Mouse (Mus musculus) forebrain, embryonic 13.5 days (tissue): Measurements from ENCODE around the gene Kdm2a. TPM values are rescaled to one million over a fixed set of nuclear protein-coding genes. Genes with fewer than 3 reads are reported as not detected.

Experiments used
- ATAC-seq: fragments of 200-750 bp; cut with Nextera tagmentation; 2 replicates; pipeline ENCODE4 v1.8.0; 2017
- H3K27ac ChIP-seq: fragments of 300-500 bp; sonication (generic); 2 replicates; pipeline ENCODE4 v1.5.1; 2015; ENCODE audit warnings: inconsistent platforms, mild to moderate bottlenecking, moderate library complexity
- H3K27me3 ChIP-seq: fragments of 300-500 bp; sonication (generic); 2 replicates; pipeline ENCODE4 v1.6.1; 2015; ENCODE audit warnings: mild to moderate bottlenecking, inconsistent platforms
- H3K36me3 ChIP-seq: fragments of 300-500 bp; sonication (generic); 2 replicates; pipeline ENCODE4 v1.6.1; 2015; ENCODE audit warnings: mild to moderate bottlenecking, inconsistent platforms; ENCODE audit not compliant: poor library complexity, severe bottlenecking
- H3K4me1 ChIP-seq: fragments of 300-500 bp; sonication (generic); 2 replicates; pipeline ENCODE4 v1.6.1; 2015; ENCODE audit warnings: inconsistent platforms
- H3K4me2 ChIP-seq: fragments of 300-500 bp; sonication (generic); 2 replicates; pipeline ENCODE4 v1.6.1; 2015; ENCODE audit warnings: inconsistent platforms, mild to moderate bottlenecking, moderate library complexity
- H3K4me3 ChIP-seq: fragments of 300-500 bp; sonication (generic); 2 replicates; pipeline ENCODE4 v1.5.1; 2015; ENCODE audit warnings: mild to moderate bottlenecking, inconsistent platforms
- H3K9ac ChIP-seq: fragments of 300-500 bp; sonication (generic); 2 replicates; pipeline ENCODE4 v1.6.1; 2015; ENCODE audit warnings: mild to moderate bottlenecking, inconsistent platforms
- H3K9me3 ChIP-seq: fragments of 300-500 bp; sonication (generic); replicated peaks from 2 replicates; pipeline ENCODE4 v1.6.1; 2016; ENCODE audit warnings: inconsistent platforms
- WGBS: fragments of 180-500 bp; shearing (Covaris S2); methylation state at CpG from one replicate; pipeline ENCODE4 v1.1.7; 2015; 5-methylcytosine and 5-hydroxymethylcytosine counted together
- polyA plus RNA-seq: library from polyadenylated mRNA; unstranded; fragments of >200 nt; fragmentation: Nextera tagmentation; extraction: Ambion mirVana; gene quantifications from 2 replicates; pipeline ENCODE4 v1.2.1, GENCODE M21; 2015

The Kdm2a gene
- polyA plus RNA-seq, 1 experiment from 2014 or later: 38.8 TPM

DNA sequence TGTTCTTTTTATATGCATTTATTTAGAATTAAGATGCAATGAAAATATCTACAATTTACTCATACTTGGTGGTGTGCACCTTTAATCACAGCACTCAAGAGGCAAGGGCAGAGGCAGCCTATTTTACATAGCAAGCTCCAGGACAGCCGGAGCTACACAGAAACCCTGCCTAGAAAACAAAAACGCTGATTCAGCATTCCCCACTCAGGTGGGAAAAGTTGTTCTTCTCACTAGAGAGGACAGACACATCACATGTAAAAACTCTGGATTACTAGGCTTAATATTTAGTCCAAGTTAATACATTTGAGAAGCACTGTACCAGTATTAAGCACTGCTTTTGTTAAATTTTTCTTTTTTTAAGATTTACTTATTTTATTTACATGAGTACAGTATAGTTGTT, 48.6 kb downstream of the Kdm2a start:
- H3K4me3 ChIP-seq: no peak overlapping the region
- H3K4me2 ChIP-seq: no peak overlapping the region
- no peak for ATAC-seq
- no peaks in the 10 kb centered on the region for H3K27me3 ChIP-seq
- H3K9ac ChIP-seq: no peak overlapping the region
- no peaks in the 10 kb centered on the region for H3K9me3 ChIP-seq
- no peaks in the 10 kb centered on the region for H3K4me1 ChIP-seq
- H3K36me3 ChIP-seq: peaks cover 58% of the 10 kb centered on the region
- 88% methylated on average over 2 of the region's 2 CpGs for WGBS
- no peak overlapping the region for H3K27ac ChIP-seq

DNA sequence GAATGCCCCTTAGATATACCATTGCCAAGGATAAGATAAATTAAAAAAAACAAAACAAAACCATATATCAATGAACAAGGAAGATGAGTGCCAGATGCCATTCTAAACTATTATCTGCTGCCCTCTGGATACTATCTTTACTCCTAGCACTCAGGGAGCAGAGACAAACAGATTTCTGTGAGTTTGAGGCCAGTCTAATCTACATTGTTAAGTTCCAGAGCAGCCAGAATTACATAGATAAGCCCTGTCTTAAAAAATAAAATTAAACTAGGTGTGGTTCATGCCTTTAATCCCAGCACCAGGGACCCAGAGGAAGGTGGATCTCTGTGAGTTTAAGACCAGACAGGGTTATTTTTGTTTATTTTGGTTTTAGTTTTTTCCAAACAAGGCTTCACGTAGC, 51.6 kb downstream of the Kdm2a start:
- Histone ChIP-seq H3K36me3 (peaks cover 61% of the 10 kb centered on the region), H3K9me3 (no peaks in the 10 kb centered on the region), H3K4me3 (no peak overlapping the region), H3K4me1 (no peaks in the 10 kb centered on the region), H3K9ac (no peak overlapping the region), H3K27ac (no peak overlapping the region), H3K4me2 (no peak overlapping the region), H3K27me3 (no peaks in the 10 kb centered on the region)
- ATAC-seq: no peak
- 94% methylated on average over 1 of the region's 1 CpGs for WGBS

DNA sequence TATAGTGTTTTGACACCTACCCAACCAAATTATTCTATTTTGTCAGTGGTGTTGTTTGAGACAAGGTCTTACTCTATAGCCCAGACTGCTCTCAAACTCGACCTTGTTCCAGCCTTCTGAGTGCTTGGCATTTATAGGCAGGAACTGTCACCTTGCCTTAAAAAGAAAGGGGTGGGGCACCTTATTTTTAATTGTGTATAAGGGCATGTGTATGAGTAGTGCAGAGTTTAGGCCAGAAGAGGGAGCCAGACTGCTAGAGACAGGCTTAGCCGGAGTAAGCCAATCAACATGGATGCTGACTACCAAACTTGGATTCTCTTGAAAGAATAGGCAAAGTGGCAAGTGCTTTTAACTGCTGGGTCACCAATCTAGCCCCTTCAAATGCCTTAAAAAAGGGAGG, 59.9 kb downstream of the Kdm2a start:
- no peaks in the 10 kb centered on the region for H3K9me3 ChIP-seq
- H3K4me3 ChIP-seq: no peak overlapping the region
- H3K27me3 ChIP-seq: no peaks in the 10 kb centered on the region
- H3K27ac ChIP-seq: no peak overlapping the region
- H3K9ac ChIP-seq: no peak overlapping the region
- WGBS: 35% methylated on average over 2 of the region's 2 CpGs
- peaks cover 10% of the 10 kb centered on the region for H3K4me1 ChIP-seq
- peaks cover 36% of the 10 kb centered on the region for H3K36me3 ChIP-seq
- no peak for ATAC-seq
- H3K4me2 ChIP-seq: no peak overlapping the region

DNA sequence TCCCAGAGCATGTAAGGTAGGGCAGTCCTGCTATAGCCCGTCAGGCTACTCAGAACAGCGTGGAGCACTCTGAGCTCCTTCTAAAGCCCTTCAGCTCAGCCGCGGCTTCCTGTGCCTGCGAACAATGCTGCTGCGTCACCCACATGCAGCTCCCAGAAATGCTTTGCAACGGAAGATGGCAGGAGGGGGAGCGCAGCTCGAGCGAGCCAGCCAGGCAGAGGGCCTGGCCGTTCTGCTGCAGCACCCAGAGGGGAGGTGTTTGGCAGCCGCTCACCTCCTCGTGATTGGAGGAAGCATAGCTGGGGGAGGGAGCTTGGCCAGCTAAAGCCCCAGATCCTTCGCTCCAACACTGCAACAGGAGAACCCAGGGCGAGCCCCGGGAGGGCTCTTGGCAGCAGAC, 64.3 kb downstream of the Kdm2a start:
- Histone ChIP-seq H3K4me2 (peak overlapping the region; percentile 79), H3K36me3 (peaks cover 23% of the 10 kb centered on the region), H3K9ac (peak overlapping the region; percentile 81), H3K4me3 (peak overlapping the region; percentile 69), H3K27ac (peak overlapping the region; percentile 92), H3K4me1 (peaks cover 32% of the 10 kb centered on the region), H3K9me3 (no peaks in the 10 kb centered on the region), H3K27me3 (no peaks in the 10 kb centered on the region)
- WGBS: under 1% methylated on average over 16 of the region's 16 CpGs
- peak; percentile 99 for ATAC-seq

DNA sequence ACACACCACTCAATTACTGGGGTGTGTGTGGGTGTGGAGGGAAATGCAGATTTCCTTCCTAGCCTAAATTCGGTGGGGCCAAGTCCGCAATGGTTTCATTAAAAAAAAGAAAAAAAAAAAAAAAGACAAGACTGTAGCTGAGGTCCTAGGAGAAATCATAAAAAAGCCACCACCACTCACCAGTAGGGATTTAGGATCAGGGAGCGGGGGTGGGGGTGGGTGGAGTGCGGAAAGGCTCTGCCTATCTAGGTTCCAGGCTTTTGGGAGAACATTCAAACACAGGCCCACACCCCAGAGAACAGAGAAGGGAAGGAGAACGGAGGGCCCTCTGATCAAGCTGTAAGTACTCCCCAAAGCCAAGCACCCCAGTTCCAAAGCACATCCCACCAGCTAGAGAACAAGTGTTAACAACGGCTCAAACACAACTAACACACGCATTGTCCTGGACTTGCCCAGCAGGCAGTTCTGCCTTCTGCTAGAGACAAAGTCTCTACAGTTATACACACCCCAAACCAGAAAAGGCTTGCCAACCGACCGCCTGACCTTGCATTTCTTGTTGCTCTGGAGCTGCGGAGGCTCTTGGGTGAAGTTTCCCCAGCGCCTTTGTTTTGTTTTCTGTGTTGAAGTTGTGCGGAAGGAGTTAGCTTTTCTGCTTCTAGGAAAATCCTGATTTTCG, 64.8 kb downstream of the Kdm2a start:
- Histone ChIP-seq H3K4me2 (peak overlapping the region; percentile 79), H3K9me3 (no peaks in the 10 kb centered on the region)
- ATAC-seq: peak; percentile 22

DNA sequence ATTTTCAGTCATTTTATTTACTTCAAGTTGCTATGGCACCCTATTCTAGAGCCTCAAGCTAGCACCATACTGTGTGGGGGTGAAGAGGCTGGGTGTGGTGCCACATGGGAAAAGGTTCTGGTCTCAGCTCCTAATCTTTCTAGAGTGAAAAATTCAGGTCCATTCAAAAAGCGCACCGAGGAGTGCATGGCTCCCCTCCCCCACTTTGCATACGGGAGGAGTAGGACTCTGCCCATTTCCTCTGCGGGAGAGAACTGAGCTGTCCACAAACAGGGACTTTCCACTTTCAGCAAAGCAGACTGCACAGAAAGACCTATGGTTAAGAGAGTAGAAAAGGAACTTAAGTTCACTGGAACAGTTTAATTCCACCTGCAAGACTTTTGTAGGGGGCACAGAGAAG, 65.4 kb downstream of the Kdm2a start:
- Histone ChIP-seq H3K27ac (peak overlapping the region; percentile 92), H3K36me3 (peaks cover 34% of the 10 kb centered on the region), H3K9ac (peak overlapping the region; percentile 81), H3K9me3 (no peaks in the 10 kb centered on the region), H3K4me3 (peak overlapping the region; percentile 69), H3K27me3 (no peaks in the 10 kb centered on the region), H3K4me1 (peaks cover 32% of the 10 kb centered on the region), H3K4me2 (peak overlapping the region; percentile 79)
- WGBS: 0% methylated on average over 4 of the region's 4 CpGs
- ATAC-seq: no peak

More for the DNA sequence above, 64.8 kb downstream of the Kdm2a start:
- WGBS: 1% methylated on average over 13 of the region's 13 CpGs
- no peaks in the 10 kb centered on the region for H3K27me3 ChIP-seq
- H3K27ac ChIP-seq: peak overlapping the region; percentile 92
- H3K36me3 ChIP-seq: peaks cover 28% of the 10 kb centered on the region
- H3K4me1 ChIP-seq: peaks cover 32% of the 10 kb centered on the region
- H3K4me3 ChIP-seq: peak overlapping the region; percentile 69
- peak overlapping the region; percentile 81 for H3K9ac ChIP-seq

DNA sequence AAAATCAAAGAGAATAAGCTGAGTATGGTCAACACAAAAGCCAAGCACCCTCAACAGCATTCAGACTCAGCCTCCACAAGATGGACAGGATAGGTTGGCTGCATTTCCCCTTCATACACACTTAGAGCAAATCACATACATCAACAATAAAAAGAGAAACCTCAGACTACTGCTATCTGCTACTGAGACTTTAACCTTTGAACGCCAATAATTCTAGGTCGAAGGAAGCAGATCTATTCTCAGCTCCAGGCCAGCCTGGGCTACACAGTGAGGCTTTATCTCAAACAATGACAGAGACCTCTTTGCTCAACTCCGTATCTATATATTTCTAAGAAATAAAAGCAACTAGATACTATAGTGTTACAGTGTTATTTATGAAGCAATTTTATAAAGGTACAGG, 66.8 kb downstream of the Kdm2a start:
- no peak overlapping the region for H3K27ac ChIP-seq
- WGBS: 93% methylated on average over 3 of the region's 3 CpGs
- H3K4me2 ChIP-seq: no peak overlapping the region
- H3K9me3 ChIP-seq: no peaks in the 10 kb centered on the region
- peaks cover 48% of the 10 kb centered on the region for H3K36me3 ChIP-seq
- H3K4me3 ChIP-seq: no peak overlapping the region
- no peak for ATAC-seq
- no peaks in the 10 kb centered on the region for H3K27me3 ChIP-seq
- H3K9ac ChIP-seq: no peak overlapping the region
- peaks cover 32% of the 10 kb centered on the region for H3K4me1 ChIP-seq

DNA sequence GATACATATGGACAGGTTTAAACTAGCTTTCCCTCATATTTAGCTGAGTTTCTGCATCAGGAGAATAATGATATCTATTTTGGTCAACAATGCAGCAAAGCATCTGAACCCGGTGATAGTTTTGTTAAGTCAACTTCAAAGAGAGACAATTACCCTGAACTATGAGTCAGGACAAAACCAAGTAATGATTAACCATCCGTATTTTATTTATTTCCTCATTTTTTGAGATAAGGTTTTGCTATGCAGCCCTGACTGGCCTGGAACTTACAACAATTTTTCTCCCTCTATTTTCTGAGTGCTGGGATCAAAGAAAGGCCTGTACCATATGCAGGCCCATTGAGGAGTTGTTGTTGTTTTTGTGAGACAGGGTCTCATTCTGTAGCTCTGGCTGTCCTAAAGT, 67.5 kb downstream of the Kdm2a start:
- 95% methylated on average over 2 of the region's 2 CpGs for WGBS
- Histone ChIP-seq H3K36me3 (peaks cover 54% of the 10 kb centered on the region), H3K9me3 (no peaks in the 10 kb centered on the region)

DNA sequence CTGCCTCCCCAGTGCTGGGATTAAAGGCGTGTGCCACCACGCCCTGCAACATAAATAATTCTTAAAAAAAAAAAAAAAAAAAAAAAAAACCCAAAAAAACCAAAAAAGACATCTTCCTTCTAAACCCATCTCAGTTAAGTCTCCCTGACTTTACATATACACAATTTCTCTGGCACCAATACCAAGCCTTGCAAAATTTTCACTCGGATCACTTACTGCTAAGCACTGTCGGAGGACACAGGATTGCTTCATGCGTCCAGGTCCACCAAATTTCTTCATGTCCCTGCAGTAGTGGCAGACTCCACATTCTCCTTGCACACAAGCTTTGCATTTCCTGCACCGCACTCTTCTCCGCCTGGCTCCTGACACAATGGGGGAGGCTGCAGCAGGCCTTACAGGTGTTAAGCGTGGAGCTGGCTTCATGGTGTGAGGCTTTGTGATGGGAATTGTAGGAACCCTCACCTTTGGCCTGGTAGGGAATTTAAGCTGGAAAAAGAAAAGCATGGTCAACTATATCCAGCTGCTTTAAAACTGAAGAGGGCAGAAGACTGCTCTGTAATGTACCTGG, 69.3 kb downstream of the Kdm2a start:
- H3K9ac ChIP-seq: no peak overlapping the region
- peaks cover 23% of the 10 kb centered on the region for H3K4me1 ChIP-seq
- no peak overlapping the region for H3K4me3 ChIP-seq
- H3K27ac ChIP-seq: no peak overlapping the region
- no peak overlapping the region for H3K4me2 ChIP-seq
- 91% methylated on average over 8 of the region's 8 CpGs for WGBS
- no peak for ATAC-seq
- H3K27me3 ChIP-seq: no peaks in the 10 kb centered on the region
- peaks cover 72% of the 10 kb centered on the region for H3K36me3 ChIP-seq
- no peaks in the 10 kb centered on the region for H3K9me3 ChIP-seq

More for the DNA sequence above, 67.5 kb downstream of the Kdm2a start:
- H3K27me3 ChIP-seq: no peaks in the 10 kb centered on the region
- H3K9ac ChIP-seq: no peak overlapping the region
- no peak overlapping the region for H3K4me2 ChIP-seq
- H3K4me1 ChIP-seq: peaks cover 32% of the 10 kb centered on the region
- H3K4me3 ChIP-seq: no peak overlapping the region
- ATAC-seq: no peak
- H3K27ac ChIP-seq: no peak overlapping the region

DNA sequence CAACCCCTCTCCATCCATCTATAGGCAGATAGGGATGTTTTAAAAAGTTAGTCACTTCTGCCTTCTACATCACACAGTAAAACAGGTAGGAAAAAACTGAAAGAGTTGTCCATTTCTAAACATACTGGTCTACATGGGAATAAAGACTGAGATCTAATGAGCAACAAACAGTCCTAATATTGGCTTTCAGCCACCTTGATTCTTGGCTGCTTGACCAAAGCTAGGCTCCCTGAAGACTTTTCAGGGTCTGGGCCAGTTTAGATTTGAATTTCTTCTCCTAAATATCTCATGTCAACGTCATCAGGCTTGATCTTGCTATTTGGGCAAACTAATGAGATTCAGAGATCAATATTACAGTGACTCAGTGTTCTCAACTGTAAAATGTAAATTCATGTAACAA, 71.2 kb downstream of the Kdm2a start:
- no peak overlapping the region for H3K4me2 ChIP-seq
- H3K4me3 ChIP-seq: no peak overlapping the region
- no peak for ATAC-seq
- no peak overlapping the region; the same call in 1 of the 2 replicates for H3K9ac ChIP-seq
- H3K36me3 ChIP-seq: peaks cover 90% of the 10 kb centered on the region
- H3K9me3 ChIP-seq: no peaks in the 10 kb centered on the region
- 89% methylated on average over 1 of the region's 1 CpGs for WGBS
- no peaks in the 10 kb centered on the region for H3K27me3 ChIP-seq
- no peak overlapping the region for H3K27ac ChIP-seq
- peaks cover 12% of the 10 kb centered on the region for H3K4me1 ChIP-seq

DNA sequence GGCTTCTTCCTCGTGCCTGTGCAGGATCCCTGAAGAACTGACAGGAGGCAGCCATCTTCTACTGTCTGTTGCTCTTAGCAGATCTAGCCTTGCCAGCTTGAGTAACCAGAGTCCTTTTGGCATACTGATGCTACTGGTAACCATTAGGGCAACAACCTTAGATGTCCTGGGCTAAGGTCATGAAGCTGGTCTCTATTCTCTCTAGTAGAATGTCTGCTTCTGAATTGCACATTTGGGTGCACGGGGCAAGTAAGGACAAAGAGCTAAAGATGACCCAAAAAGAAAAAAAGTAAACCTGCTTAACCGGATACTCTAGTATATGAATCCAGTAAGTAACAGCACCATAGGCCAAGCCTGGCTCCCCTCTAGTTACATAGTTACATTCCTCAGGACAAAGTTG, 72.0 kb downstream of the Kdm2a start:
- Histone ChIP-seq H3K4me2 (no peak overlapping the region), H3K4me1 (peaks cover 5% of the 10 kb centered on the region; the same call in 1 of the 2 replicates), H3K36me3 (peaks cover 94% of the 10 kb centered on the region), H3K27ac (no peak overlapping the region), H3K27me3 (no peaks in the 10 kb centered on the region), H3K4me3 (no peak overlapping the region), H3K9ac (no peak overlapping the region), H3K9me3 (no peaks in the 10 kb centered on the region)
- 93% methylated on average over 3 of the region's 3 CpGs for WGBS
- ATAC-seq: no peak

DNA sequence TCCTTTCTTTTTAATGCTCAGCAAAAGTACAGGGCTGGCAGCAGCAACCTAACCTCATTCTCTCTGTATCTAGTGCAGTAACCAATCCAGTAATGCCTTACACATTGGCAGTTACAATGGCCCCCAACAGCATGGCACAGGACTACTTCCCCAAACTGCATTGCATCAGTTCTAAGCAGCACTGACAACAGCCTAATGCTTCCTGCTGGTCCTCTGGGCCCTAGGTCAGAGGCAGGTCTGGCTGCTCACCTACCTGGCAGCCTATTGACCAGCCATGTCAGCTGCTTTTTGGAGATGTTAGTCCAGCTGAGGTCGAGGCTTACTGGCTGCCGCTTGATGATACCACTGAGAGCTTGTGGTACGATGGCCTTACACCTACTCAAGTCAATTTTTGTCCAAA, 76.0 kb downstream of the Kdm2a start:
- Histone ChIP-seq H3K9ac (no peak overlapping the region), H3K27ac (no peak overlapping the region), H3K4me1 (no peaks in the 10 kb centered on the region), H3K9me3 (no peaks in the 10 kb centered on the region), H3K4me2 (no peak overlapping the region), H3K4me3 (no peak overlapping the region), H3K36me3 (peaks cover 97% of the 10 kb centered on the region), H3K27me3 (no peaks in the 10 kb centered on the region)
- WGBS: 88% methylated on average over 3 of the region's 3 CpGs
- no peak for ATAC-seq

DNA sequence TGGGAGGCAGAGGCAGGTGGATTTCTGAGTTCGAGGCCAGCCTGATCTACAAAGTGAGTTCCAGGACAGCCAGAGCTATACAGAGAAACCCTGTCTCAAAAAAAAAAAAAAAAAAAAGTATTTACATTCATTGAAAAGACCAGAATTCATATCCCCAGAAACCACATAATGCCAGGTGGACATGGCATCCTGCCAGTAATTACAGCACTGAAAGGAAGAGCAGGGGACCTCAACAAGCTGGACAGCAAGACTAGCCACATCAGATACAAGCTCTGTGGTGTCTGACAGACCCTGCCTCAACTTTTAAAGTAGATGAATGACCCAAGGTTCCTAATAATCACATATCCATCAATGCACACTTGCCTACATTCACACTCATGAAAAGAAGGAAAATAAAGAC, 76.5 kb downstream of the Kdm2a start:
- no peak overlapping the region for H3K27ac ChIP-seq
- no peaks in the 10 kb centered on the region for H3K4me1 ChIP-seq
- H3K4me2 ChIP-seq: no peak overlapping the region
- H3K9me3 ChIP-seq: no peaks in the 10 kb centered on the region
- no peak overlapping the region for H3K4me3 ChIP-seq
- 80% methylated on average over 1 of the region's 1 CpGs for WGBS
- peaks cover 97% of the 10 kb centered on the region for H3K36me3 ChIP-seq
- H3K9ac ChIP-seq: no peak overlapping the region
- ATAC-seq: no peak
- no peaks in the 10 kb centered on the region for H3K27me3 ChIP-seq
